Mouse (Mus musculus) embryo, embryonic 10 days (tissue): ENCODE results near the gene Ttc30a2.

ENCODE experiments used
- DNase-seq: peaks from one replicate; pipeline ENCODE4 v3.0.0-alpha.2; 2015; ENCODE audit warnings: low spot score

Ttc30a2 gene

DNA sequence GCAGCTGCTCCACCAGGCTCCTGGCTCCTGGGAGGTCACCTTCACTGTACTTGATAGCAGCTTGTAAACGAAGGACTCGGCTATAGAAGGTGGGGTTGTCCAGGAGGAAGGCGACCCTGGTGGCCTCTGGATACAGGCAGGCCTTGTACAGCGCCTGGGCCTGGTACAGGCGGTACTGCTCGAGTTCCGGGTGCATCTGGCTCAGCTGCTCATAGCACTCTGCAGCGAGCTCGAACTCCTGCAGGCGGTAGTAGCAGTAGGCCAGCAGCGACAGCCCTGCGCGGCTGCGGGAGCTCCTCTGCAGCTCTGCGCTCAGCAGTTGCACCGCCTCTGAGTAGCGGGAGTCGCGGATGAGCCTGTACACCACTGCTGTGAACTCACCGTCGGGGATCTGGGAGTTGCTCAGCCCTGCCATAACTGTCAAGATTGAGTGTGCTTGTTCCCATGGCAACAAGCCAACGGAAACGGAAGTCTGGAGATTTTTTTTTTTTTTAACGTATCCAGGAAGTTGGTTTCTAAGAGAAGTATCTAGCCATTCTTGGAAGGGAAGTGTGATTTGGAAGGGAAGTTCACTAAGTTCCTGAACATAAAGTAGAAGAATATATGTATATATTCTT, at the start of gene Ttc30a2:
Gene Ttc30a2 (minus strand): TSS at position 419 of the 617 bp plus-strand sequence.
- DNase-seq = peak; percentile 66

DNA sequence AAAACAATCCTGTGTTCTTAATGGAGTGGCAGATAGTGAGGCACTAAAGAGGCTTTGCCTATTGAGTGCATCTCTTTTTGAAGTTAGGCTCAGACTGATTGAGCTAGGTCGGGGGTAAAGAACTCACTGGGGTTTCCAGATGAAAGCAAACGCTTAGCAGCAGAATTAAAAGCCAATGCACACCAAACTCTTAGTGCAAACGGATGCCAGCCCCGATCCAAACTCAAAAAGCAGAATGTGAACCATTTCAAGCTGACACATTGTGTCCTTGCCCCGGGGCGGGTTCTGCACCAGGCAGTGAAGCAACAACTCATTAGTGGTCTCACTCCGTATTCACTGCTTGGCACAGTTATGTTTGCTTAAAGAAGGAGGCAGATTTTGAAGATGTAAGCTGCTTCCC, 38.9 kb upstream of the Ttc30a2 start:
- peak; percentile 55 for DNase-seq

DNA sequence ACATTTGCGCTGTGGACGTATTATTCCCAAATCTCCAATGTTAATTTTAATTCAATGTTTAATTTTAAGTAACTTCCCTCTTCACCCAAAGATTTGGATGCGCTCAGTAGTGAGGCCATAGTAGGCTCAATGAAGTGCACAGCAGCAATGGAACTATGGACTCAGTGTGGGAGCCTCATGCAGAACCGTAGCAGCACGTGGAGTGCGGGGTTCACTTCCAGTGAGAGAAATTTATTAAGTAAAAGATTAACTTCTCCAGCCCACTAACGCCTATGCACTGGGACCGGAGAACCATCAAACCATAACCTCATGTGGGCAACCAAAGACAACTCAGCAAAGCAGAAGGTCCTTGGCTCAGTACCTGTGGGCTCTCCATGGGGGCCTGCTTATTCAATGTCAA, 38.2 kb upstream of the Ttc30a2 start:
- DNase-seq = no peak

DNA sequence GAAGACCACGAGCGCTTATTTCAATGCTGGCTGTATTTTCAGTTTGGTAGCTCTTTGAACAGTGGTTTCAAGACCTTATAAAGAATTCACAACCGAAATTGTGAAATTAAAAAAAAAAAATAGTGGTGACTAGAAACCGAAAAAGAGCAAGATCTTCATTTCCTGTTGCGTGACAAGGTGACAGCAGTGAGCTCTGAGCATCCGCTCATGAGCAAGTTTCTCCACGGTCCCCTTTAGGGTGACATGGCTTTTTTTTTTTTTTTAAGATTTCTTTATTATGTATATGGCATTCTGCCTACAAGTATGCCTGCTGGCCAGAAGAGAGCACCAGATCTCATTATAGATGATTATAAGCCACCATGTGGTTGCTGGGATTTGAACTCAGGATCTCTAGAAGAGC, 37.5 kb upstream of the Ttc30a2 start:
- no peak for DNase-seq

DNA sequence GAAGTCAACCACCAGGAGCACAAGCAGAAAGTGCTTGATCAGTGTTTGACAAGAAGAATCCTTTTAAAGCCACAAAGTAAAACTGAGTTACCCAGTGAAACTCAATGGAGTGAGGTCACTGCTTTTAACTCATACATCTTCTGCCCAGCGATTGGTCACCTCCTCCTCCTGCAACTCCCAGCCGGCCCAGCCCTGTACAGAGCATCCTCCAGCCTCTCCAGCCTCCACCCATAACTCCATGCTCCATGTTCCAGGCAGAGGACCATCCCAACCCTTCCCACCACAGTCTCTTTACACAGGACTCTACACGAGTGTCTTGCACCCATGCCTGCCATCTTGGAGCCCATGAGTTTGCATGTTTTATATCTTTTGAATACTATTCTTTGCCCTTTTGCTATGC, 36.7 kb upstream of the Ttc30a2 start:
- no peak for DNase-seq

DNA sequence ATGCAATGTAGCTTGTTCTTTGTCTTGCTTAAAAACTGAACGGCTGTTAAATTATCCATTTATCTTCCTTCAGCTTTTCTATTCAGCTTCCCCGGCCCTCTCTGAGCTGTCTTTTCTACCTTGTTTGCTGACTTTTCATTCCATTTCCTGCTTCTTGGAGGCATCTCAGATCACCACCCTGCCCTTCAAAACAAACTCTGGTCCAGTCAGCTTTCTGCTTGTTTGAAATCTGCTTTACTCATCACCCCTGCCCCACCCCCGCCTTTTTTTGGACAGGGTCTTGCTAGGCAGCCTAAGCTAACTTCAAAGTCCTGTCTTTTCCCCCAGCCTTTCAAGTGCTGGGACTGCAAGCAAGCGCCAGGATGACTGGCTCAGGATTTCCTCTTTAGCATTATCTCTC, 28.2 kb upstream of the Ttc30a2 start:
- peak; percentile 45 for DNase-seq

DNA sequence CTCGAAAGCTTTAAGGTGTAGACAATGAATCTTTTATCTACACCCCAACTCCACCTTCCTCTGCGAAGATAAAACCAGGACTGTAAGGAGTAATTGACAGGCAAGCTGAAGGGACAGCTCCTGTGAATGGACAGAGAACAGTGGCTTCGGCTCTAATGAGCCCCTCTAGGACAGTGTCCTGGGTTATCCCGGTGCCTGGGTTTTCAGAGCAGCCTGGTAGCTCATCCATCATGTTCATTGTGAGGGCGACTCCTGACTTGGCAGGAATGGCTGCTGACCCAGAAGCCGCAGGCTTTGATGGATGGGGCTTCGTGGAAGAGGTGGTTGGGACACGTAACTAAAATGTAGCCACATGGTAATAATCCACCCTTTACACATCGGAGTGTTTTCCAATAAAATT, 24.9 kb upstream of the Ttc30a2 start:
- peak; percentile 64 for DNase-seq

DNA sequence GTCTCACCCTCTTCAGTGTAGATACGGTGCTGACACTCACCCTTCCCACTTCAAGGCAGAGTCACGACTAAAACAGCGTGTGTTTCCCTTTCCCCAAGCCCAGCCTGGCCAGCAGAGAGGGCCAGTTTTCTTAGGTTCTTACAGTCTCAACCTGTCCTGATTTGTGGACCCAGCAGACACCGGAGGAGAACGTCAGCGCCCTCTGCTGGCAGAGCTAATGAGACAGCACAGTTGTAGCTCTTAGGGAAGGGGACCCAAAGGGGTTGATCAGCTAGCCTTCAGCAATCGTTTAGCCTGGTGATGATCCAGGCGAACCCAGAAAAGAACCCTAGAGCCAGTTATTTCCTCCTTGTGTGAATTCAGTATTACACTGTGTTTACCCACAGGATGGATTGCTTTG, 23.4 kb upstream of the Ttc30a2 start:
- DNase-seq = peak; percentile 82

DNA sequence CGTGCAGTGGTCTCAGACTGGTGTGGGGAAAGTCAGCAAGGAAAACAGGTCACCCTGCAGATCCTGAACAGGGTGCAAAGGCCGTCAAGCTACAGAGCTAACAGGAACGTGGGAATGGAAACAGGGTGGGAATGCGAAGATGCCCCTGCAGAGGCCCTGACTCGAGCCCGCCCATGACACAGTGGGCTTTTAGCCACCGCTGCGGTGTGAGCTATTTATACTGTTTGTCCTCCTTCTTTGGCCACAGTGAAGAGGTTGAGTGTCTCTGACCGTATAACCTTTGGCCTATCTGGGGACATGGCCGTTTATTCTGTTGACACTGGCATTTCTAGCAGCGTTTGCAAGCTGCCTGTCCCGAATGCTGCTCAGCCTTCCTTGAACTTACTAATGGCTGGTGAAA, 21.7 kb upstream of the Ttc30a2 start:
- DNase-seq = peak; percentile 62

DNA sequence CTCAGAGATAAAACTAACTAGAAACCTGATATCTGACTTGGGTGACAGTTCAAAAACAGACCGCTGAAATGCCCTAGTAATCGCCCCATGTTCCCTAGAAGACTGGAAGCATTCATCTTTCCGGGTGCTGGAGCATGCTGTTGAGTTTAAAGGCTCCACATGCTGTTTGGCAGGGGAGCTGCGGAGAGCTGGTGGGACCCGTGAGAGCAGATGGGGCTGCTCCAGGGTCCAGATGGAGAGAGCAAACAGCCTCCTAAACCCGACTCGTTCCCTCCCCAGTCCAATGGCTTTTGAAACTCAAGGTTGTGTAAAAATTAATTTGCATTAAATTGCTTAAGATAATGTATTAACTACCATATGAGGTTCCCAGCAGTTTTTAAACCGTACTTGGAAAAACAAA, 20.7 kb upstream of the Ttc30a2 start:
- DNase-seq = peak; percentile 47

DNA sequence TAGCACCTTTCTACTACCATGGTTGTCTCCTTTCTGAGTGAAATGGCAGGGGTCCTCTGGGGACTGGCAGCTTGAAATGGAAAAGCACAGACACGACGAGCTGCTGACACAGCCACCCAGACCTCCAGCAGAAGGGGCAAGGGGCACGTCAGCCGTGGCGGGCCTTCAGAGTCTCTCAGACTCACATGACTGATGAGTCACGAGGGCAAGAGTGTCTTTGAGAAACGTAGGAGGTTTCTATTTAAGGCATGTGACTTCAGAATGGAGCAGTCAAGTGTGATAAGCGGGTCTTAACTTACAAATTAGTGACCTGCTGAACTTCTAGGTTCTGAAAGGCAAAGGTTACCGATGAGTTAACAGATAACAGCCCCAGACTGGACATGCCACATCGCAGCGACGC, 19.8 kb upstream of the Ttc30a2 start:
- DNase-seq = peak; percentile 70

DNA sequence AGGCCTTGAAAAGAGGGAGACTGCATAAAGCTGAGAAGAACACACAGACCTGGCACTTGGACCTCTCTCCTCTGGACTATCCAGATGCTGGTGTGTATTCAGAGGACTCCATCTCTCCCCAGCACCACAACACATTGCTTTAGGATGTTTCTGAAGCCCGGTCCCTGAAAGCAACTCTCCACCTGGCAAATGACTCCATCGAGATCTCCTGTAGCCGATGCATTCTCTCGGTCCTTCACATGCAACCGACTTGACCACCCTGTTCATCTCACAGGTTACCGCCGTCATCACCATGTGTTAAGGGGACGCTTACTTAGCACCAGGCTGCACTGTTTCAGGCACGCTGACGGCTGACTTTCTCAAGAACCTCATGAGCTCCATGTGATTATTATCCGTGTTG, 16.9 kb upstream of the Ttc30a2 start:
- DNase-seq = no peak

DNA sequence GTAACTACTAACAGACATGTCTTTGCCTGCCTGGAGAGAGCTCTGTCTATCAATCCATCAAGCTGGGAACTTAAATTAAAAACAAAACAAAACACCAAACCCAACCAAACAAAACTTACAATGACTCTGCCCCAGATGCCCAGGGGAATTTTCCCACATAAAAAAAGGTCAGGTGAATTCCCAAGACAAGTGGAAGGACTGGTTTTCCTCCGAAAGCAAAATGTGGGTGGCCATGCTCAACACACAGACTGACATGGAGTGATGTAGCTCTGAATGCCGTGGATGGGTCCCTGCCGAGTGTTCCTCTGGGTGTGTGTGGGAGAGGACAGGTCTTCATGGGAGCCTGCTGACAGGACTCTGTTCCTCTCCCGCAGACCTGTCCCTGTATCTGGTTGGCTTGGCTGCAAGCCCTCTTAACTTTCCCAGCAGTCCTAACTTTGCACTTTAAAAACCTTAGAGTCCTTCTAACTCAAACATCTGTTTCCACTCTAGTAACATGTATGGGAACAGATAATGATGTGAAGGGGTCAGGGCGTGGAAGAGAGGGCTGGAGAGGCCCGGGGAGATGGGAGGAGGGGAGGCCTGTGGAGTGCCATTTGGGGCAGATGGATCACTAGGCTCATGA, 13.7 kb upstream of the Ttc30a2 start:
- peak; percentile 68 for DNase-seq

DNA sequence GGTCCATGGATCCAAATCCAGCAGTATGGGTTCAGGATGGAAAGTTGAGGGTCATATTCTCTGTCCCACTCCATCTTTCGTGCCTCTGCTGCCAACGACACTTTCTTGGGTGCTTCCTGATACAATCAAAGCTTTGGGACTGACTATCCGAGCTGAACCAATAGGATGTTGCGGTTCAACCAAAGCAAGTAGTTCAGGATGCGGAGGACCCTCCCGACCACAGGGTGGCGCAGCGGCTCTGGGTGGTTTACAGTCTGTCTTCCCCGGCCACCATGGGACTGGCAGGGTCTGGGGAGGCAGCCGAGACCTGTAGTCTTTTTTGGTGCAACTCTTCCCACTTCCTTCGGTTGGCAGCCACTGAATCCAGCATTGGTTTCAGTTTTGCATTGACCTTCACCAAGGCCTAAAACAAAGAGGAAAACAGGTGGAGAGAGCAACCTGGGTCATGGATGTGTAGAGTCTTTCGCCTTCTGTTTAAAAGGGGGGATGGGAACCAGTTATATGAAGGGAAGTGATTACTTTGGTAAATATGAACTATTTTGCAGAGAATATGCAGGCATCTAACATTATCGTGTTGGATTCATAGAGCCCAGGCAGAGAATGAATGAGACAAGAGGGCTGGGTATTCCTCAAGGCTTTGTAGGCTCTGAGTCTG, 13.0 kb upstream of the Ttc30a2 start:
- DNase-seq = peak; percentile 87

DNA sequence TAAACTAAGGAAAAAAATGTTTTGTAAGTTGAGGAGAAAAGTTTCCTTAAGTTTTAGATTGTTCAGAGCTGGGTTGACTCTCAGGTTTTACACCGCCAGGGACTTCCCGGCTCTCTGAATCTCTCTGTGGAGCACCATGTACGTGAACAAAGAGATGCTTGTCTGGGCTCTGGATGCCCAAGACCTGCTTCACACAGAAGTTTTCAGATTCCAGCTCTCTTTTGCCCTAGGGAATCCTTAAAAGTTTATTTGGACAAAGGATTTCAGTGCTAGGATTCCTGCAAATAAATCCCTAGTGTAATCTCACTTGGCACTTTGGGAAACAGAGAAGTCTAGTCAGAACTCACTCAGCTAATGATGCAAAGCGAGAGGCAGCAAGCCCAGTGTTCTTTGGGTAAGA, 11.7 kb upstream of the Ttc30a2 start:
- peak; percentile 45 for DNase-seq

DNA sequence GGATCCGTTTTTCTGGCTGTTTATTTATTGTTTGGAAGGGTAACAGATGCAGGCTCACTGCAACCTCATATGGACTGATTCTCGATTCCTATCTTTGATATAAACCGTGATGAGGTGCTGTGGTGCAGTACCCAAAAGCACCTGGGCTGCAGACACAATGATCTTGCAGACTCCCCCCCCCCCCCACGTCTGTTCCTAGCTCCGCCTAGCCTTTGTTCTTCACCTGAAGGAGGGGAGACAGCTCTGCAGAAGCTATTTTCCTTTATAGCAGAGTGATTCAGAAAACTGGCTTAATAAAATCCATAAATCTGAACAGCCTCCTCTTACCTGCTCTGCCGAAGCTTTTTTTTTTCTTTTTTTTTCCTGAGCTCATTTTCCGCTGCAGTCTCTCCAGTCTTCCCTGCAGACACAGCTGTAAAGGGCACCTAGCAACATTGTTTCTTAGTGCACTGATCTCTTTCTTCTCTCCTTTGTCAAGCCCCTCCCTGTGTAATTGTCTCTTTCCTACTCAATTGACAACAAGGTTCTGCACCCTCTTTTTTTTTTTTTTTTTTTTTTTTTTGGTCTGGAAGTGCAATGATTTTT, 10.9 kb upstream of the Ttc30a2 start:
- DNase-seq = no peak

DNA sequence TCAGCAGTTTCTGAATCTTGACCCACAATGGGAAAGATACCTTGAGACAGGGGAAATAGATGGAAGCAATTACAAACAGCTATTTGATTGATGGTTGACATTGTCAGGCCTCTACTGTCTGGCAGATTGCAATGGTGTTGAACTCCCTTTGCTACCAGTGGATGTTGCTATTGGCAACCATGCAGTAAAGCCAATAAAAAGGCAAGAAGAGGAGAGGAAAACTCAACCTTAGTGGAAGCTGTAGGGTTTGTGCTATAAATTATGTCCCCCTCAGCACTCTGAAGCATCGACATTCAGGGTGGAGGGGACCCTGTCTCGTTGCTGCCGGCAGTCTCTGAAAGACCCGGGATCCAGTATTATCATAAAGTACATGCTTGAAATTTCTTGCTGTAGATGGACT, 10.4 kb upstream of the Ttc30a2 start:
- no peak for DNase-seq

DNA sequence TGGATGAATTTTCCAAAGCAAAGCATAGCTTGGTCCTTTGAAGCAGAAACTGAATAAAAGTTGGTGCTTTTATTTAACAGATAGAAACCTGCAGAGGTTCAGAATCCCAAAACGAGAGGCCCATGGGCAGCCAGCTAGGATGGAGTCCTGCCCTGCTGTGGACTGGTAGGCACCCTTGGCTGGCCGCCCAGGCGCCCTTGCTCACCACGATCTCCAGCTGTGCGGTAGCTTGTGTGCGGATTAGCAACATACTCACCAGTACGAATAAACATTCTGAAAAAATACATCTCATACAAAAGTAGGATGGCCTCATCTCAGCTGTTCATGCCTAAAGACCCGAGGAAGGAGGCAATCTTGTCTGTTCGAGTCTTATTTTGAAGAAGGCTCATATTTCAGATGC, 9.8 kb upstream of the Ttc30a2 start:
- no peak for DNase-seq

DNA sequence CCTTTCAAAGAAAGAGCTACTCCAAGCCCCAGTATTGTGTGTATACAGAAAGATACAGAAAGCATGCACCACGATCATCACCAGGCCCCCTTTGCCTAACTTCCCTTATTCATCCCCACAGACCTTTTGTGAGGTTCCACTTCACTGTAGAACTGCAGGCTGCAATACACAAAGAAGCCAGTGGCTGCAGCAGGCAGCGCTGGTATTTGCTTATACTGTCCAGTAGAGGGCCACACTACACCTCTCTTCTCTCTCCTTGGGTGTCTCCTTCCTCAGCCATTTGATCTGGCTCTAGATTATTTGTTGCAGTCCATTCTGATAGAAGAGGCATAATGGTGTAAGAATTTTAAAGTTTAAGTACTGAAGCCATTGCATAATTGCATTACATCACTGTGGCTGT, 7.2 kb upstream of the Ttc30a2 start:
- DNase-seq = peak; percentile 91

DNA sequence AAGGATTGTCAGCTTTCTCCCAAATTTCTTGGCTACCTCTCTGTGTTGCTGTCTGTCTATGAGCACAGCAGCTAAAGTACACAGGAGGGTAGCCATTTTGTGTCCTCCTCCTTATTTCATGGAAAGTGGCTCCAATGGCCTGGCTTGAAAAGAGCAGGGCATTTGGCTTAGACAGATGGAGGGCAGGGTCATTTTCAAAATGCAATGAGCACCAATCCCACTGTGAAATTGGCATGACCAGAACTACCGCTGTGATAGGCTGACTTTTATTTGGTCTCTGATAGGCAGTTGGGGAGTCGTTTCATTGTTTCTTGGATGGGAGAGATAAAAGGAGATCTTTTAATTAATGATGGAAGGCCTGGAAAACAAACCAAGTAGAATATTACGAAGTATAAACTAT, 5.9 kb upstream of the Ttc30a2 start:
- DNase-seq = no peak

DNA sequence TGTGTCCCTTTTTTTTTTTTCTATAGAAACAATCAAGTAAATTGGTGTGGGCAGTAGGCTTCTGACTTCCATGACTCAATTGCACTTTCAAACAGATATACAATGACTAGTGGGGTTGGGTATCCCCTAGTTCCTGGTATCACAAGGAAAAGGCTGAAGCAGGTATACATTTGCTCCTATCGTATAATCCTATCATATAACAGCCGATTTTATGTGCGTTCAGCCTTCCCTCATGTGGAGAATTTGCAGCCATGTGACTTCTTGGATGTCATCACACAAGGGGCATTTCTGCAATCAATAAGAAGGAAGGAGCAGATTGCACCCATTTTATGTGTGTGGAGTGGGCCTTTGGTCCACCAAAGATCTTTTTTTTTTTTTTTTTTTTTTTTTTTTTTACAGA, 5.1 kb upstream of the Ttc30a2 start:
- DNase-seq = no peak

DNA sequence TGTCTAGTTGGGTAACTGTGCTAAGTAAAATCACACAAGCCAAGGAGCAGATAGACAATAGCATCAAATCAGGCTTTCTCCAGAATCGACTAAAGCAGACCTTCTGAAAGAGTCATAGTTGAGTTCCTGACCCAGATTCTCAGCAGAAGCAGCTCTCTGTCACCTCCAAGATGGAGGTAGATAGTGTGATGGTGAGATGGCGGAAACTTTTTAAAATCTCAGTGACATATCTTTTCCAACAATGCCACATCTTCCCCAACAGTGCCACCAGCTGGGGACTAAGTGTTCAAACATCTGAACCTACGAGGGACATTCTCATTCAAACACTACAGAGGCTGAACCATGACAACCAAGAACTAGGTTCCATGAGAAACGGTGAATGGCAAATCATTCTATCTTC, 4.7 kb upstream of the Ttc30a2 start:
- no peak for DNase-seq

DNA sequence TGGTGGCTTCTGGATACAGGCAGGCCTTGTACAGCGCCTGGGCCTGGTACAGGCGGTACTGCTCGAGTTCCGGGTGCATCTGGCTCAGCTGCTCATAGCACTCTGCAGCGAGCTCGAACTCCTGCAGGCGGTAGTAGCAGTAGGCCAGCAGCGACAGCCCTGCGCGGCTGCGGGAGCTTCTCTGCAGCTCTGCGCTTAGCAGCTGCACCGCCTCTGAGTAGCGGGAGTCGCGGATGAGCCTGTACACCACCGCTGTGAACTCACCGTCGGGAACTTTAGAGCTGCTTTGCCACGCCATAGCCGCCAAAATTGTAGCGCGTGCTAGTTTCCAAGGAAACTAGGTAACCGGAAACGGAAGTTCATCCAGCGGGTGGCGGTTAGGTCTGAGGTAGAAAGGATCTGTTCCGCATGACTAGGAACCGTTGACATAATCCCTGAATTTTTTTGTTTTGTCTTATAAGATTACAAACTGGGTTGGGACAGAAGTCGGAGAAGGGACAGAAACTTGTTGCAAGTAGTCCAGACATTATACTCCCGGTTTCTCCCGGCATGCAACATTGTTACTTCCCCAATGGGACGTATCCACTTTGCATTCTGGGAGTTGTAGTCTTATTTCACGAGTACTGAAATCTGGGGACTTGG, 3.6 kb upstream of the Ttc30a2 start, which contains the start of gene Ttc30a1:
Gene Ttc30a1 (minus strand): TSS at position 528 of the 642 bp plus-strand sequence.
- peak; percentile 91 for DNase-seq
